Mouse (Mus musculus): ENCODE results near the gene Foxp4. TPM values are rescaled to one million over a fixed set of nuclear protein-coding genes. Genes with fewer than 3 reads are reported as not detected.
"Not testable (repeated sequence)": the region's sequence is repeated elsewhere in the genome, so short reads cannot be mapped to it uniquely, and the experiment has no call there.

Gene Foxp4
- polyA plus RNA-seq, 1 experiment from 2014 or later = 43.3 TPM

DNA sequence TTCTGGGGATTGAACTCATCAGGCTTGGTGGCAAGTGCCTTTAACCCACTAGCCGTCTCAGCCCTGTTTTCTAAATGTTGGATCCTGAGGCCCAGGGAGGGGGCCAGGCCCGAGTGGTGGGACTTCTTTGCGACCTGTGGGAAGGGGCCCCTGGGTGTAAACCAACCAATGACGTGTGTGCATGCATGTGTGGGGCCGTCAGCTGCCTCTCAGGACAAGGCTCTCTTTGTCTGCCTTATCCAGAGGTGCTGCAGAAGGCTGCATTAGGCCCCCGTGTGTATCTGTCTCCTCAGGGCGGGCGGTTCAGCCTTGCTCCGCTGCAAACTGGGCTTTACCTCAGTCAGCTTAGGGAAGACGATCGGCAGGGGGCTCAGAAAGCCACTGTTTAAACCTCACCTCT lies 61.0 kb downstream of the Foxp4 start:
- no peak overlapping the region for H3K9ac ChIP-seq
- no peak overlapping the region for H3K27ac ChIP-seq
- H3K4me2 ChIP-seq = no peak overlapping the region
- no peaks in the 10 kb centered on the region for H3K36me3 ChIP-seq (replicated peaks)
- peak; percentile 21; the same call in 1 of the 2 replicates for ATAC-seq (replicated peaks)
- WGBS = 19% methylated on average over 11 of the region's 11 CpGs
- no peaks in the 10 kb centered on the region for H3K27me3 ChIP-seq (replicated peaks)
- no peak overlapping the region for H3K4me3 ChIP-seq
- no peaks in the 10 kb centered on the region for H3K9me3 ChIP-seq
- 0 out of 2 replicates have a peak, but pooled peaks cover 5% of the 10 kb centered on the region for H3K4me1 ChIP-seq

- H3K9me3 ChIP-seq = no peaks in the 10 kb centered on the region
- H3K4me1 ChIP-seq = 0 out of 2 replicates have a peak, but pooled peaks cover 5% of the 10 kb centered on the region
- no peak for ATAC-seq (replicated peaks)
- no peaks in the 10 kb centered on the region for H3K36me3 ChIP-seq (replicated peaks)
- 60% methylated on average over 4 of the region's 4 CpGs for WGBS
- H3K27me3 ChIP-seq (replicated peaks) = no peaks in the 10 kb centered on the region
- H3K4me3 ChIP-seq = no peak overlapping the region
- H3K9ac ChIP-seq = no peak overlapping the region
- H3K4me2 ChIP-seq = no peak overlapping the region
- no peak overlapping the region for H3K27ac ChIP-seq
These were observed 61.4 kb downstream of the Foxp4 start for GRCm38 (mm10) chr17:47863023-47863422.

GRCm38 (mm10) chr17:47855544-47855943 lies 68.9 kb downstream of the Foxp4 start:
- no peak for ATAC-seq (replicated peaks)
- no peaks in the 10 kb centered on the region for H3K9me3 ChIP-seq
- 0 out of 2 replicates have a peak, but pooled peaks cover 6% of the 10 kb centered on the region for H3K4me1 ChIP-seq
- no peak overlapping the region for H3K4me2 ChIP-seq
- H3K9ac ChIP-seq = no peak overlapping the region
- H3K4me3 ChIP-seq = no peak overlapping the region
- H3K36me3 ChIP-seq (replicated peaks) = no peaks in the 10 kb centered on the region
- H3K27me3 ChIP-seq (replicated peaks) = peaks cover 10% of the 10 kb centered on the region; the same call in 1 of the 2 replicates
- H3K27ac ChIP-seq = no peak overlapping the region
- WGBS = 77% methylated on average over 4 of the region's 4 CpGs

DNA sequence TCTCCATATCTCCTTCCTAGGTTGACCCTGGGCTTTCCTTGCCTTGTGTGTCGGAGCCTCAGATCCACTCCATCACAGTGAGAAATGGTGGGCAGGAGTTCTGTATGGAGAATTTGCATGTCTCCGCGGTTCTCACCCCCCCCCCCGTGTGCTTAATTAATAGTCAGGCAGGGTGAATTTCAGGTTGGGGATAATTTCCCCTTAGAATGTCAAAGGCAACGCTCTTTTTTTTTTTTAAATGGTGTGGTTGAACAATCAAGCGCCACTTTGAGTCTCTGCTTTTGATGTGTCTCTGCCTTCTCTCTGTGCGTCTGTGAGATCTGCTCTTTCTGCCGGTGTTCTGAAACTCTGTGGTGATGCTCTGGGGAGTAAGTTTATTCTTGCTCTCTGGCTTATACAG lies 69.5 kb downstream of the Foxp4 start:
- no peak overlapping the region for H3K9ac ChIP-seq
- 71% methylated on average over 8 of the region's 8 CpGs for WGBS

GRCm38 (mm10) chr17:47853760-47854159 lies 70.7 kb downstream of the Foxp4 start:
- Histone ChIP-seq H3K4me1 (0 out of 2 replicates have a peak, but pooled peaks cover 6% of the 10 kb centered on the region), H3K9ac (no peak overlapping the region), H3K27me3 (replicated peaks) (peaks cover 10% of the 10 kb centered on the region; the same call in 1 of the 2 replicates), H3K27ac (no peak overlapping the region), H3K4me2 (no peak overlapping the region), H3K36me3 (replicated peaks) (no peaks in the 10 kb centered on the region), H3K4me3 (no peak overlapping the region), H3K9me3 (no peaks in the 10 kb centered on the region)
- whole genome bisulfite sequencing = 89% methylated on average over 4 of the region's 4 CpGs
- ATAC-seq (replicated peaks) = no peak

More for the DNA sequence above, 69.5 kb downstream of the Foxp4 start:
- H3K9me3 ChIP-seq = no peaks in the 10 kb centered on the region
- no peak overlapping the region for H3K4me3 ChIP-seq
- H3K36me3 ChIP-seq (replicated peaks) = no peaks in the 10 kb centered on the region
- H3K27ac ChIP-seq = no peak overlapping the region
- H3K4me1 ChIP-seq = 0 out of 2 replicates have a peak, but pooled peaks cover 6% of the 10 kb centered on the region
- ATAC-seq (replicated peaks) = no peak
- no peak overlapping the region for H3K4me2 ChIP-seq
- peaks cover 10% of the 10 kb centered on the region; the same call in 1 of the 2 replicates for H3K27me3 ChIP-seq (replicated peaks)

GRCm38 (mm10) chr17:47853336-47853735 lies 71.1 kb downstream of the Foxp4 start:
- Histone ChIP-seq H3K27ac (no peak overlapping the region), H3K27me3 (replicated peaks) (peaks cover 10% of the 10 kb centered on the region; the same call in 1 of the 2 replicates), H3K9ac (no peak overlapping the region), H3K4me1 (0 out of 2 replicates have a peak, but pooled peaks cover 6% of the 10 kb centered on the region), H3K4me2 (no peak overlapping the region), H3K4me3 (no peak overlapping the region), H3K9me3 (no peaks in the 10 kb centered on the region), H3K36me3 (replicated peaks) (no peaks in the 10 kb centered on the region)
- ATAC-seq (replicated peaks) = no peak
- 100% methylated on average over 3 of the region's 4 CpGs for WGBS

GRCm38 (mm10) chr17:47851798-47852360 lies 72.6 kb downstream of the Foxp4 start:
- Histone ChIP-seq H3K27me3 (replicated peaks) (peaks cover 10% of the 10 kb centered on the region; the same call in 1 of the 2 replicates), H3K4me2 (peak overlapping the region; percentile 46), H3K4me3 (peak overlapping the region; percentile 23), H3K9ac (0 out of 2 replicates have a peak overlapping the region, but pooled peaks have one; percentile 1)
- not testable (repeated sequence) for H3K36me3 ChIP-seq (replicated peaks); H3K4me1 ChIP-seq; H3K27ac ChIP-seq; H3K9me3 ChIP-seq
- ATAC-seq (replicated peaks) = peak; percentile 29; the same call in 1 of the 2 replicates
- 16% methylated on average over 22 of the region's 22 CpGs for WGBS

- Histone ChIP-seq H3K4me1 (0 out of 2 replicates have a peak, but pooled peaks cover 6% of the 10 kb centered on the region), H3K9ac (no peak overlapping the region), H3K9me3 (no peaks in the 10 kb centered on the region), H3K27me3 (replicated peaks) (peaks cover 10% of the 10 kb centered on the region; the same call in 1 of the 2 replicates), H3K27ac (no peak overlapping the region), H3K36me3 (replicated peaks) (no peaks in the 10 kb centered on the region), H3K4me3 (no peak overlapping the region), H3K4me2 (no peak overlapping the region)
- ATAC-seq (replicated peaks) = no peak
- 83% methylated on average over 7 of the region's 7 CpGs for whole genome bisulfite sequencing
These were observed 73.7 kb downstream of the Foxp4 start for GRCm38 (mm10) chr17:47850639-47851314.

DNA sequence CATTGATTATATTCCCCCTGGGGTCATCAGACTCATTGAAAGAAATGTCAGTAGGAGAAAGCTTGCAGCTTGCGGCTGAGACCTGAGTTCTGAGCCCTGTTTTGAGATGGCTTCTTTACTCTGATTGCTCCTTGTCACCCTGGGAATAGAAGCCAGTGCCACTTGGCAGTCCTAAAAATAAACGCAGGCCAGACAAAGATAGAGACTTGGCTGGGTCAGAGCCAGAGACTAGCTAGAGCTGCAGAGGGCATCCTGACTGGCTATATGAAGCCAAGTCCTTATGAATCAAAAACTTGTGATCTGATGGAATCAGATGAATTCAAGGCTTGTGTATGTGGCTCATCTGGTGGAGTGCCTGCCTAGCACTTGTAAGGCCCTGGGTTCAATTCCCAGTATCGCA lies 74.4 kb downstream of the Foxp4 start:
- ATAC-seq (replicated peaks) = no peak
- Histone ChIP-seq H3K4me2 (no peak overlapping the region), H3K4me3 (no peak overlapping the region), H3K9me3 (no peaks in the 10 kb centered on the region), H3K9ac (no peak overlapping the region), H3K27ac (no peak overlapping the region), H3K27me3 (replicated peaks) (peaks cover 10% of the 10 kb centered on the region; the same call in 1 of the 2 replicates), H3K36me3 (replicated peaks) (no peaks in the 10 kb centered on the region), H3K4me1 (0 out of 2 replicates have a peak, but pooled peaks cover 6% of the 10 kb centered on the region)
- WGBS = 75% methylated on average over 3 of the region's 3 CpGs

DNA sequence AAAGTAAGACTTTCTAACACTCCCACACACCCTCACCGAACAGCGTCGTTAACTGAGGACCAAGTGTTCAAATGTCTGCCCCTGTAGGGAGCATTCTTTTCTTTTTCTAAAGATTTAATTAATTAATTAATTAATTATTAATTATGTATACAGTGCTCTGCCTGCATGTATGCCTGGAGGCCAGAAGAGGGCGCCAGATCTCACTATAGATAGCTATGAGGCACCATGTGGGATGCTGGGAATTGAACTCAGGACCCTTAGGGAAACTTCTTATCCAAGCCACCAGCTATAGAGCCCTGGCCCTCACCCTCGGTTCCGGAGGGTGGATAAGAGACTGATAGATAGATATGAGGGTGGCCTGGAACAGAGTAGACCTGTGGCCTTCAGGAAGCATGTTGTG lies 76.5 kb downstream of the Foxp4 start:
- Histone ChIP-seq H3K4me1 (0 out of 2 replicates have a peak, but pooled peaks cover 6% of the 10 kb centered on the region), H3K9ac (no peak overlapping the region), H3K27me3 (replicated peaks) (peaks cover 10% of the 10 kb centered on the region; the same call in 1 of the 2 replicates), H3K4me3 (no peak overlapping the region), H3K9me3 (no peaks in the 10 kb centered on the region), H3K4me2 (no peak overlapping the region), H3K27ac (no peak overlapping the region), H3K36me3 (replicated peaks) (no peaks in the 10 kb centered on the region)
- WGBS = 86% methylated on average over 6 of the region's 6 CpGs
- no peak for ATAC-seq (replicated peaks)

DNA sequence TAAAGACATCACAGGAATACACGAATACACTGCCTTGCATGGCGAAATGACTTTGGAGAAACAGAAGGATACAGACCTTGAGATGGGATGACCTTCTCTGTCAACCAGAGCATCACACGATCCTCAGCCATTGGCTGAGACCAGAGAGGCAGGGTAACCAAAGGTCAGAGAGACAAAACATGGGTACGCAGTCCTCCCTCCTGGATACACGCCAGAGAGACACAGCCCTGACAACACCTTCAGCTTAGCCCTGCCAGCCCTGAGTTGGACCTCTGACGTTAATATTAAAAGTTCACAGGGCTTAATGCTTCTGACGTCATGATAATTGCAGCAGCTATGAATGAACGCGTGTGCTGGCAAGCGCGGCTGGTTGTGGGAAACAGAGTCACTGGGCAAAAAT lies 78.8 kb downstream of the Foxp4 start:
- 83% methylated on average over 11 of the region's 11 CpGs for WGBS
- no peak for ATAC-seq (replicated peaks)
- Histone ChIP-seq H3K4me1 (no peaks in the 10 kb centered on the region), H3K4me2 (no peak overlapping the region), H3K27ac (no peak overlapping the region), H3K4me3 (no peak overlapping the region), H3K27me3 (replicated peaks) (no peaks in the 10 kb centered on the region), H3K9ac (no peak overlapping the region), H3K9me3 (no peaks in the 10 kb centered on the region), H3K36me3 (replicated peaks) (no peaks in the 10 kb centered on the region)

GRCm38 (mm10) chr17:47843465-47843864 lies 81.0 kb downstream of the Foxp4 start:
- Histone ChIP-seq H3K9me3 (no peaks in the 10 kb centered on the region), H3K27me3 (replicated peaks) (0 out of 2 replicates have a peak, but pooled peaks cover under 1% of the 10 kb centered on the region)
- WGBS = 89% methylated on average over 3 of the region's 3 CpGs

More at GRCm38 (mm10) chr17:47843465-47843864, 81.0 kb downstream of the Foxp4 start:
- H3K4me3 ChIP-seq = no peak overlapping the region
- no peak overlapping the region for H3K9ac ChIP-seq
- no peak for ATAC-seq (replicated peaks)
- H3K4me1 ChIP-seq = no peaks in the 10 kb centered on the region
- no peaks in the 10 kb centered on the region for H3K36me3 ChIP-seq (replicated peaks)
- H3K27ac ChIP-seq = no peak overlapping the region
- H3K4me2 ChIP-seq = no peak overlapping the region

All from midbrain, embryonic 15.5 days (tissue).